Mouse (Mus musculus) E14TG2a.4 (cell line): ENCODE results near the gene Ggps1.

Source experiments
- H3K27me3 ChIP-seq: 2 replicates; pipeline ENCODE4 v1.6.1; 2014; ENCODE audit warnings: low read length, control low read depth; ENCODE audit not compliant: insufficient read depth
- H3K36me3 ChIP-seq: 2 replicates; pipeline ENCODE4 v1.6.1; 2014; ENCODE audit warnings: low read length, control low read depth; ENCODE audit not compliant: insufficient read depth
- H3K4me1 ChIP-seq: replicated peaks from 2 replicates; pipeline ENCODE4 v1.6.1; 2014; ENCODE audit warnings: low read depth, low read length, control low read depth
- H3K4me3 ChIP-seq: replicated peaks from 2 replicates; pipeline ENCODE4 v1.5.1; 2014; ENCODE audit warnings: mild to moderate bottlenecking, low read length
- H3K9me3 ChIP-seq: 2 replicates; pipeline ENCODE4 v1.6.1; 2014; ENCODE audit warnings: low read length, control low read depth
- CTCF ChIP-seq: conservative IDR thresholded peaks from 2 replicates; pipeline ENCODE4 v1.5.1; 2014; ENCODE audit warnings: low read length
- NANOG ChIP-seq: IDR thresholded peaks from 2 replicates; pipeline ENCODE4 v1.6.1; 2014; ENCODE audit warnings: borderline replicate concordance, low read length, mixed read lengths
- POU5F1 ChIP-seq: IDR thresholded peaks from 2 replicates; pipeline ENCODE4 v1.6.1; 2014; ENCODE audit warnings: low read length, borderline replicate concordance

Gene Ggps1

GRCm38 (mm10) chr13:14006056-14006455 is 57.2 kb downstream of the Ggps1 start:
- H3K27me3 ChIP-seq = no peaks in the 10 kb centered on the region
- H3K4me1 ChIP-seq = 0 out of 2 replicates have a peak, but pooled peaks cover 3% of the 10 kb centered on the region
- H3K9me3 ChIP-seq = no peaks in the 10 kb centered on the region
- H3K36me3 ChIP-seq = peaks cover 93% of the 10 kb centered on the region
- TF ChIP-seq NANOG (no peak), CTCF (no peak), POU5F1 (no peak)
- H3K4me3 ChIP-seq = no peak overlapping the region

GRCm38 (mm10) chr13:14004999-14005398 is 58.3 kb downstream of the Ggps1 start:
- H3K4me1 ChIP-seq = 0 out of 2 replicates have a peak, but pooled peaks cover 3% of the 10 kb centered on the region
- peaks cover 94% of the 10 kb centered on the region for H3K36me3 ChIP-seq
- H3K9me3 ChIP-seq = no peaks in the 10 kb centered on the region
- TF ChIP-seq CTCF = no peak
- H3K4me3 ChIP-seq = no peak overlapping the region
- no peaks in the 10 kb centered on the region for H3K27me3 ChIP-seq

GRCm38 (mm10) chr13:14004086-14004485 is 59.2 kb downstream of the Ggps1 start:
- no peaks in the 10 kb centered on the region for H3K9me3 ChIP-seq
- H3K4me1 ChIP-seq = 0 out of 2 replicates have a peak, but pooled peaks cover 3% of the 10 kb centered on the region
- no peaks in the 10 kb centered on the region for H3K27me3 ChIP-seq
- peaks cover 94% of the 10 kb centered on the region for H3K36me3 ChIP-seq
- no peak overlapping the region for H3K4me3 ChIP-seq
- TF ChIP-seq CTCF (peak; percentile 24), NANOG (no peak)

- H3K9me3 ChIP-seq = no peaks in the 10 kb centered on the region
- TF ChIP-seq CTCF = no peak
- no peak for TF ChIP-seq POU5F1
- TF ChIP-seq NANOG = no peak
- H3K4me1 ChIP-seq = 0 out of 2 replicates have a peak, but pooled peaks cover 3% of the 10 kb centered on the region
- peaks cover 96% of the 10 kb centered on the region for H3K36me3 ChIP-seq
- H3K4me3 ChIP-seq = no peak overlapping the region
- no peaks in the 10 kb centered on the region for H3K27me3 ChIP-seq
These were observed 60.6 kb downstream of the Ggps1 start for GRCm38 (mm10) chr13:14002706-14003105.
